Mouse (Mus musculus): Measurements from ENCODE around the gene Eml6.

DNA sequence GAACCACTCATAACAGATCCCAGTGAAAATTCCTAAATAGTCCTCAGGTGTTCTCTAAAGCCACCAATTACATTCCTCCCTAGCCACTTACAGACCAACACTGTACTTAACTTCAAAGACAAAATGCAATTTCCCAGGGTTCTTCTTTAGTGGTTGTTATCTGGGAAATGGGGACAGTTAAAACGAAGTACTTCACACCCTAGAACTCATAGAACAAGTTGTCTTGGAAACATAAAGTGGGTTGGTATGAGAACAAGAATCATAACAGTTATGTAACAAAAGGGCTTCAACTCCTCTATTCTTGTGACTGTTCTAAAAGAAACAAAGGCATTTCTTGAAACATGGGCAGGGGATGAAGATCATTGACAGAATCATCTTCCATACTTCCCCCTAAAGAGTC, 212.6 kb downstream of the Eml6 start:
- no peak for TF ChIP-seq ZNF384 (IDR thresholded peaks at IDR 0.05; ENCODE audit: low read depth, low read length)
- TF ChIP-seq ZC3H11A (IDR thresholded peaks at IDR 0.05; ENCODE audit: borderline replicate concordance, low read depth, low read length): no peak
